Mouse (Mus musculus): ENCODE results near the gene Tlx3. TPM values are rescaled to one million over a fixed set of nuclear protein-coding genes. Genes with fewer than 3 reads are reported as not detected.

Gene Tlx3
- total RNA-seq, 2 experiments from 2014 or later: not detected

Other genes starting within 250 kb of the Tlx3 start
- gene Fgf18, start 56.2 kb downstream of the Tlx3 start, total RNA-seq (2021): 1 to 10 TPM; 1.8 to 2.0 TPM
- gene Npm1, start 40.4 kb downstream of the Tlx3 start, total RNA-seq (2021): 100 to 1,000 TPM; 103 to 105 TPM
- gene Gm12117, start 73.1 kb upstream of the Tlx3 start, total RNA-seq (2021): not detected

All from gastrocnemius, postnatal 25 days (tissue).